Mouse (Mus musculus) ES-E14 (cell line): Measurements from ENCODE around the gene Tbkbp1.

Source experiments
- HCFC1 ChIP-seq: IDR thresholded peaks from 2 replicates; pipeline ENCODE4 v1.6.1; 2012; ENCODE audit warnings: low read length, inconsistent platforms, borderline replicate concordance; ENCODE audit not compliant: insufficient read depth
- ZNF384 ChIP-seq: IDR thresholded peaks from 2 replicates; pipeline ENCODE4 v1.6.1; 2012; ENCODE audit warnings: low read depth, low read length, inconsistent platforms

- no peak for TF ChIP-seq ZNF384
- no peak for TF ChIP-seq HCFC1
Measured at GRCm38 (mm10) chr11:97184875-97185274, 33.6 kb upstream of the Tbkbp1 start.
